Mouse (Mus musculus): ENCODE results near the gene Cldn34c1. TPM values are rescaled to one million over a fixed set of nuclear protein-coding genes. Genes with fewer than 3 reads are reported as not detected.
"Not testable (repeated sequence)": the region's sequence is repeated elsewhere in the genome, so short reads cannot be mapped to it uniquely, and the experiment has no call there.

Cldn34c1 gene
- 20.7 and 23.9 TPM in 2 replicates for polyA plus RNA-seq (2014; fragmentation: Nextera tagmentation; extraction: Ambion mirVana)

DNA sequence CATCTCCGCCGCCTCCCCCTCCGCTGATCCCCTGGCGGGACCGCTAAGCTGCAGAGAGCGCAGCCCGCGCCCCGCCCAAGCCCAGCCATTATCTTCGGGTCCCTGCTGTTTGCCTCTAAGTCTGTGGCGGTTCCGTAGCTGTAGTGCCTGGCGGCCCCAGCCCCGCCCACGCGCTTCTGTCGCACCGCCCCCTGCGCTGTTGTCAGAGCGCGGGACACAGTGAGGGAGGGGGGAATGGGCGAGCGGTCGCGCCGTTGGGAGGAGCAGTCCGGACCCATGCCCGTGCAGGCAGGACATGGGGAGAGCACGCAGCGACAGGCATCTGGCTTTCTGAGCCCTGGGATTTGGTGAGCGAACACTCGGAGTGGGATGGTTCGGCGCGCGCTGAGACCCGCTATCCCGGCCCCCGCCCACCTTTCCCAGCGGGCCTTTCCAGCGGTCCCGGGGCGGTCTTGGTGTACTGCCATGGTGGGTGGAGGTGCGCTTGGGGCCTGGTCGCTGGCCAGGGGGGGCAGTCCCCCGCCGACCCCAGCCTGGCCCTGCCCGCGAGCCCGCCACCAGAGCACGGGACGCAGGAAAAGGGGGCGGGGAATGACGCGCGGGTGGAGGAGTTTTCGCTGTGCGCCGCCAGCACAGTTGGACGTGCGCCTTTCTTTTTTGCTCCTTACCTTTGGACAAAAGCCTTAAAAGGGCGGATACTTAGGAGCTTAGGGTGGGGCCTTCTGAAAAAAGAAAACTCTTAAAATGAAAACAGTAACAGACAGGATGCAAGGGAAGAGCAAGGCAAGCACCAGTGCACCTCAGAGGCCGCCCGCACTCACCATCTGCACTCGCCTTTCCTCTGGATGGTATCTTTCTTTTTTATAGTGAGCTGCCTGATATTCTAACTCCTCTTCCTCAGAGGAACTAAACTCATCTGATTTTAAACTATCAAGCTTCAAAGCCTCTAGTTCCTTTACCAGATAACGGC is at the start of gene Cldn34c1:
Cldn34c1 (plus strand) TSS at position 205 of the 970 bp plus-strand sequence.
- Histone ChIP-seq H3K4me2 (ENCODE audit: low read depth) (peak within 1 kb of the TSS; percentile 38), H3K4me1 (ENCODE audit: control insufficient read depth, insufficient read depth, low read length) (no peaks in the 10 kb centered on the region), H3K36me3 (ENCODE audit: control insufficient read depth, insufficient read depth, low read length) (no peaks in the 10 kb centered on the region), H3K27ac (ENCODE audit: low read depth, low read length) (peak within 1 kb of the TSS; percentile 83), H3K27me3 (ENCODE audit: control insufficient read depth, insufficient read depth, low read length) (no peaks in the 10 kb centered on the region), H3K9ac (ENCODE audit: low read length) (peak within 1 kb of the TSS; percentile 73), H3K9me3 (ENCODE audit: control insufficient read depth, low read length) (no peaks in the 10 kb centered on the region), H3K4me3 (ENCODE audit: low read depth, low read length) (peak within 1 kb of the TSS; percentile 51)
- peak; percentile 88 for DNase-seq (ENCODE audit: low spot score)
- 5% methylated on average over 62 of the region's 66 CpGs for WGBS
- ATAC-seq (ENCODE audit: insufficient read depth, low FRiP score, low TSS enrichment) = peak; percentile 99

DNA sequence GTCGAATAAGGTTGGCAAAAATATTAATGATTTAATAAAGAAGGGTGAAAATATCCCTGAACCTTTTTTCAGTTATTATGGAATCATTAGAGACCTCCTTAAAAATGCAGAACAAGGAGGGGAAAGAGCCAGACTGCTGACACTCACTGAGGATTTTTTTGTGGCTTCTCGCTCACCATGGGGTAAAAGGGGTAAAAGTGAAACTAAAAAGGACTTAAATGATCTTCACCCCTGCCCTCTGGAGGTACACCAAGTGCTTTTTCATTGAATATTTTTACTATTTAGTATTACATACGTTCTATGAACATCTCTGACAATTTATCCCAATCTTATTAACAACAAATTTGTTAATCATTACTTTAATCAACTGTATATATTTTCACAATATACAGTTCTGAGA is 15.9 kb upstream of the Cldn34c1 start:
- Histone ChIP-seq H3K4me3 (ENCODE audit: low read depth, low read length) (no peak overlapping the region), H3K27ac (ENCODE audit: low read depth, low read length) (no peak overlapping the region), H3K9me3 (ENCODE audit: control insufficient read depth, low read length) (no peaks in the 10 kb centered on the region), H3K36me3 (ENCODE audit: control insufficient read depth, insufficient read depth, low read length) (no peaks in the 10 kb centered on the region), H3K4me1 (ENCODE audit: control insufficient read depth, insufficient read depth, low read length) (no peaks in the 10 kb centered on the region), H3K9ac (ENCODE audit: low read length) (no peak overlapping the region), H3K27me3 (ENCODE audit: control insufficient read depth, insufficient read depth, low read length) (no peaks in the 10 kb centered on the region), H3K4me2 (ENCODE audit: low read depth) (no peak overlapping the region)
- 77% methylated on average over 3 of the region's 3 CpGs for WGBS
- ATAC-seq (ENCODE audit: insufficient read depth, low FRiP score, low TSS enrichment) (no peak), DNase-seq (ENCODE audit: low spot score) (no peak)

DNA sequence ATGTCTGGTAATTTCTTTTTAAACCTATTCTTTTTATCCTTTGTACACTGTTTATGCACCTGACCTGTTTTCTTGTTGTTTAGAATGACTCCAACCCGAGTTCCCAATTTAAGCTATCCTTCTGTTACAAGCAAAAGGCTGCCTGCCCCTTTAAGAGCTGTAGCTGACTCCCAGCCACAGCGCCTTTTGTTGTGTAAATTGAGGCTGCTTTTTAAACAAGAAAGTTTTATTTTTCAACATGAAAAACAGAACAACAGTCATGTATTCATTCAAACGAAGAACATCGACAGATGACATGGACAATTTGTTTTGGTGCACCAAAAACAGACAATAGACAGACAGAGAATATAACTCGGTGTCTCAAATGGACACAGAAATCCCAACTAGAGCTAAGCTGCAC is 489 bp upstream of the Cldn34c1 start:
- H3K9ac ChIP-seq (ENCODE audit: low read length) = peak overlapping the region; percentile 73
- peak overlapping the region; percentile 19; the same call in 1 of the 2 replicates for H3K4me2 ChIP-seq (ENCODE audit: low read depth)
- peak overlapping the region; percentile 51 for H3K4me3 ChIP-seq (ENCODE audit: low read depth, low read length)
- not testable (repeated sequence) for H3K4me1 ChIP-seq (ENCODE audit: control insufficient read depth, insufficient read depth, low read length); H3K27me3 ChIP-seq (ENCODE audit: control insufficient read depth, insufficient read depth, low read length); H3K36me3 ChIP-seq (ENCODE audit: control insufficient read depth, insufficient read depth, low read length); H3K9me3 ChIP-seq (ENCODE audit: control insufficient read depth, low read length)
- DNase-seq (ENCODE audit: low spot score) = peak; percentile 11
- H3K27ac ChIP-seq (ENCODE audit: low read depth, low read length) = peak overlapping the region; percentile 83
- 19% methylated on average over 5 of the region's 5 CpGs for WGBS
- ATAC-seq (ENCODE audit: insufficient read depth, low FRiP score, low TSS enrichment) = peak; percentile 36; the same call in 1 of the 2 replicates

DNA sequence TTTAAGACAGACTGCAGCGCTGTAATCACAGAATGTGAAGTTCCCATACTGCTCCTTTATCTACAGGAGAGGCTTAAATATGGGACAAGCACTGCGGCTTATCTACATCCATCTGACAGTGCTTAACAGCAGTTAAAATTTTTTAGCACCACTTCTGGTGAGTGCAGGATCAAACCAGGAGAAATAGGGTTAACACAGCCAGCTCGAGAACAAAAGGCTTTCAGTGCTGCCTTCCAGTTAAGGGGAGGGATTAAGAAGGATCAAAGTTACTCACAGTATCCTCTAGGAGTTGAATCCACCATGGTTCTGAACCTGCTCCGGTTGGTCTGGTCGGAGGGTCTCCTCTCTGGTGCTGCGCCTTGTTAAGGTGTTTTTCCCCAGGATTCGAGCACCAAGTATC is 1.4 kb downstream of the Cldn34c1 start:
- H3K4me1 ChIP-seq (ENCODE audit: control insufficient read depth, insufficient read depth, low read length); H3K9ac ChIP-seq (ENCODE audit: low read length); ATAC-seq (ENCODE audit: insufficient read depth, low FRiP score, low TSS enrichment); H3K27ac ChIP-seq (ENCODE audit: low read depth, low read length); H3K9me3 ChIP-seq (ENCODE audit: control insufficient read depth, low read length); DNase-seq (ENCODE audit: low spot score); H3K27me3 ChIP-seq (ENCODE audit: control insufficient read depth, insufficient read depth, low read length); H3K36me3 ChIP-seq (ENCODE audit: control insufficient read depth, insufficient read depth, low read length): not testable (repeated sequence)
- Histone ChIP-seq H3K4me3 (ENCODE audit: low read depth, low read length) (peak overlapping the region; percentile 51), H3K4me2 (ENCODE audit: low read depth) (peak overlapping the region; percentile 38)
- WGBS = 16% methylated on average over 7 of the region's 7 CpGs

DNA sequence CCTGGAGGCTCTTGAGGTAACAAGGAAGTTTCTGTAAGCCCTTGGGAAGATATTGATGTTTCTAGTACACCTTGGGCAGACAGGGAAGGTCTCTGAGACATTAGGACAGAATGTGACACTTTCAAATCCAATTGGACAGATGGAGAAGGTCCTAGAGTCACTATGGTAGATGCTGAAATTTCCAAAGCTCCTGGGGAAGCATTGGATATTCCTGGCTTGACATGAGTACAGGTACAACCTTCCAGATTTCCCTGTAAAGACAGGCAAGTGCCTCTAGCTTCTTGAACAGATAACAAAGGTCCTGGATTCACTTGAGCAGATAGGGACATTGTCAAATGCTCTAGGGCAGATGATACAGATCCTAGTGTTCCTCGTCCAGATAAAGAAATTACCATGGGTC is 119.1 kb downstream of the Cldn34c1 start, which contains the start of gene Srsx:
Srsx (minus strand) TSS at position 101 of the 400 bp plus-strand sequence.
- H3K27me3 ChIP-seq (ENCODE audit: control insufficient read depth, insufficient read depth, low read length); DNase-seq (ENCODE audit: low spot score); H3K27ac ChIP-seq (ENCODE audit: low read depth, low read length); ATAC-seq (ENCODE audit: insufficient read depth, low FRiP score, low TSS enrichment); H3K9ac ChIP-seq (ENCODE audit: low read length); H3K4me3 ChIP-seq (ENCODE audit: low read depth, low read length); H3K4me2 ChIP-seq (ENCODE audit: low read depth); H3K36me3 ChIP-seq (ENCODE audit: control insufficient read depth, insufficient read depth, low read length); H3K4me1 ChIP-seq (ENCODE audit: control insufficient read depth, insufficient read depth, low read length); H3K9me3 ChIP-seq (ENCODE audit: control insufficient read depth, low read length): not testable (repeated sequence)
- WGBS = no CpG with 5 or more reads among the region's 1 CpGs

Other genes starting within 250 kb of the Cldn34c1 start
- gene Gm17521, start 73.8 kb upstream of the Cldn34c1 start, polyA plus RNA-seq (2014; fragmentation: Nextera tagmentation; extraction: Ambion mirVana) = not detected in 2 replicates
- gene Srsx, start 119.0 kb downstream of the Cldn34c1 start, polyA plus RNA-seq (2014; fragmentation: Nextera tagmentation; extraction: Ambion mirVana) = not detected in 2 replicates
- not detected in 2 replicates for gene Gm17577, start 143.4 kb downstream of the Cldn34c1 start, polyA plus RNA-seq (2014; fragmentation: Nextera tagmentation; extraction: Ambion mirVana)

Data from neural tube, embryonic 11.5 days (tissue).